Mouse (Mus musculus) liver, embryonic 14.5 days (tissue): ENCODE results near the gene Grik2.

ENCODE experiments used
- CTCF ChIP-seq: IDR thresholded peaks from 2 replicates; pipeline ENCODE4 v1.5.1; 2016; ENCODE audit warnings: antibody characterized with exemption, low read depth, control low read depth
- EP300 ChIP-seq: IDR thresholded peaks from 2 replicates; pipeline ENCODE4 v1.6.1; 2016; ENCODE audit warnings: antibody characterized with exemption, low read depth

- TF ChIP-seq EP300: no peak
- TF ChIP-seq CTCF: no peak
Measured at GRCm38 (mm10) chr10:49456791-49457190, 331.8 kb downstream of the Grik2 start.
